Mouse (Mus musculus) CH12.LX (cell line): ENCODE measurements at regions not wholly inside any gene's neighbourhood (a gene's known extent, or its start where the extent isn't known, plus 50 kb on each side); places are given as distances from the start of the nearest gene placed in this dataset.

Experiments used
- DNase-seq: peaks from one replicate; pipeline ENCODE4 v3.0.0-alpha.2; 2013; ENCODE audit errors: extremely low read depth
- H3K27ac ChIP-seq: 2 replicates; pipeline ENCODE4 v1.5.1; 2012; ENCODE audit warnings: low read depth, mild to moderate bottlenecking, control low read depth, moderate library complexity; ENCODE audit not compliant: insufficient read depth
- H3K27me3 ChIP-seq: replicated peaks from 2 replicates; pipeline ENCODE3; 2012; ENCODE audit warnings: inconsistent platforms
- H3K36me3 ChIP-seq, 2 experiments: replicated peaks in 1 of 2; 2 replicates each; pipeline versions ENCODE3 to v1.6.1; 2012; ENCODE audit warnings: inconsistent platforms in 1 of 2, low read length in 1 of 2, mild to moderate bottlenecking in 1 of 2, mixed read lengths in 1 of 2, moderate library complexity in 1 of 2; ENCODE audit not compliant: control insufficient read depth in 1 of 2, insufficient read depth in 1 of 2
- H3K4me1 ChIP-seq, 2 experiments: 2 replicates each; pipeline ENCODE4 v1.6.1; 2012; ENCODE audit warnings: inconsistent platforms in 1 of 2, moderate library complexity in 1 of 2; ENCODE audit not compliant: insufficient read depth in 2 of 2, control insufficient read depth in 1 of 2
- H3K4me2 ChIP-seq: 2 replicates; pipeline ENCODE4 v1.6.1; 2012; ENCODE audit warnings: low read depth, mild to moderate bottlenecking, control low read depth; ENCODE audit not compliant: poor library complexity, insufficient read depth, severe bottlenecking
- H3K4me3 ChIP-seq, 3 experiments: fragments of 150-350 bp in 1 of 3; sonication (generic) in 1 of 3; replicated peaks in 1 of 3; 2 replicates each; pipeline versions ENCODE3 to v1.5.1; 2011 to 2012; ENCODE audit warnings: low read depth in 2 of 3, low read length in 2 of 3, mild to moderate bottlenecking in 2 of 3, moderate library complexity in 2 of 3, control low read depth in 1 of 3, improper control_type of control experiment in 1 of 3, inconsistent platforms in 1 of 3, mixed read lengths in 1 of 3; ENCODE audit not compliant: poor library complexity in 1 of 3
- H3K79me2 ChIP-seq: replicated peaks from 2 replicates; pipeline ENCODE4 v1.6.1; 2012; ENCODE audit warnings: mild to moderate bottlenecking, moderate library complexity; ENCODE audit not compliant: control insufficient read depth, poor library complexity, insufficient read depth, severe bottlenecking; ENCODE audit errors: extremely low read depth
- H3K9ac ChIP-seq: 2 replicates; pipeline ENCODE4 v1.6.1; 2012; ENCODE audit warnings: low read depth, mild to moderate bottlenecking, control low read depth, moderate library complexity; ENCODE audit not compliant: insufficient read depth
- H3K9me3 ChIP-seq: replicated peaks from 2 replicates; pipeline ENCODE3; 2012; ENCODE audit warnings: low read length, inconsistent platforms, mixed read lengths
- CTCF ChIP-seq, 2 experiments: IDR thresholded peaks in 1 of 2; conservative IDR thresholded peaks in 1 of 2; 2 replicates each; pipeline ENCODE4 v1.5.1; 2011 to 2012; ENCODE audit warnings: low read depth in 2 of 2, low read length in 2 of 2, improper control_type of control experiment in 1 of 2, inconsistent platforms in 1 of 2, mild to moderate bottlenecking in 1 of 2, moderate library complexity in 1 of 2
- ETS1 ChIP-seq: conservative IDR thresholded peaks from 2 replicates; pipeline ENCODE4 v1.6.1; 2012; ENCODE audit warnings: low read depth, mild to moderate bottlenecking, inconsistent platforms, low read length, improper control_type of control experiment, moderate library complexity
- HCFC1 ChIP-seq: IDR thresholded peaks from 2 replicates; pipeline ENCODE4 v1.6.1; 2012; ENCODE audit warnings: low read depth, mild to moderate bottlenecking, inconsistent platforms, low read length, improper control_type of control experiment
- IRF4 ChIP-seq: IDR thresholded peaks from 2 replicates; pipeline ENCODE4 v1.6.1; 2014; ENCODE audit warnings: low read depth, mild to moderate bottlenecking, inconsistent platforms, low read length, improper control_type of control experiment
- JUND ChIP-seq: conservative IDR thresholded peaks from 2 replicates; pipeline ENCODE4 v1.6.1; 2011; ENCODE audit warnings: low read depth, low read length, improper control_type of control experiment
- MXI1 ChIP-seq: IDR thresholded peaks from 2 replicates; pipeline ENCODE4 v1.6.1; 2011; ENCODE audit warnings: mild to moderate bottlenecking, low read depth, low read length, improper control_type of control experiment
- MYC ChIP-seq: IDR thresholded peaks from 2 replicates; pipeline ENCODE4 v1.6.1; 2011; ENCODE audit warnings: low read depth, mild to moderate bottlenecking, improper control_type of control experiment, low read length
- NELFE ChIP-seq: IDR thresholded peaks from 2 replicates; pipeline ENCODE4 v1.6.1; 2011; ENCODE audit warnings: low read depth, low read length, improper control_type of control experiment
- NRF1 ChIP-seq: IDR thresholded peaks from 2 replicates; pipeline ENCODE4 v1.6.1; 2014; ENCODE audit warnings: low read depth, mild to moderate bottlenecking, inconsistent platforms, low read length, improper control_type of control experiment, moderate library complexity
- PAX5 ChIP-seq: IDR thresholded peaks from 2 replicates; pipeline ENCODE4 v1.6.1; 2012; ENCODE audit warnings: low read length, inconsistent platforms, mixed read lengths
- RCOR1 ChIP-seq: conservative IDR thresholded peaks from 2 replicates; pipeline ENCODE4 v1.6.1; 2012; ENCODE audit warnings: low read depth, mild to moderate bottlenecking, inconsistent platforms, low read length, improper control_type of control experiment
- SIN3A ChIP-seq: IDR thresholded peaks from 2 replicates; pipeline ENCODE4 v1.6.1; 2012; ENCODE audit warnings: low read length, improper control_type of control experiment, inconsistent platforms
- TBP ChIP-seq: conservative IDR thresholded peaks from 2 replicates; pipeline ENCODE4 v1.6.1; 2011; ENCODE audit warnings: low read depth, low read length, improper control_type of control experiment
- TCF12 ChIP-seq: IDR thresholded peaks from 2 replicates; pipeline ENCODE4 v1.6.1; 2014; ENCODE audit warnings: low read depth, mild to moderate bottlenecking, inconsistent platforms, low read length, improper control_type of control experiment
- UBTF ChIP-seq: IDR thresholded peaks from 2 replicates; pipeline ENCODE4 v1.6.1; 2012; ENCODE audit warnings: low read depth, mild to moderate bottlenecking, inconsistent platforms, low read length, improper control_type of control experiment, moderate library complexity
- ZKSCAN1 ChIP-seq: IDR thresholded peaks from 2 replicates; pipeline ENCODE4 v1.6.1; 2012; ENCODE audit warnings: low read depth, inconsistent platforms, low read length, improper control_type of control experiment, borderline replicate concordance
- dilution Hi-C: fragments of 300-500 bp; cut with MboI; formaldehyde crosslinking; loops from 2 replicates; pipeline ENCODE4 v1.14.3; 2020; ENCODE audit warnings: low sequenced_read_pairs; ENCODE audit not compliant: extremely low pct_unique_long_range_greater_than_20kb, extremely low pct_ligation_motif_present
- in situ Hi-C: fragments of 300-500 bp; cut with MboI; formaldehyde crosslinking; loops from 3 replicates; pipeline ENCODE4 v1.14.3; 2019; ENCODE audit warnings: low sequenced_read_pairs, low pct_ligation_motif_present, low pct_unique_long_range_greater_than_20kb, mixed read lengths

GRCm38 (mm10) chr17:74923101-74923500 lies 82.3 kb upstream of the Ltbp1 start:
- no peaks in the 10 kb centered on the region for H3K27me3 ChIP-seq
- H3K36me3 ChIP-seq: no peaks in the 10 kb centered on the region
- peaks cover 0 to 7% of the 10 kb centered on the region in 2 experiments; a peak in 1 of 4 replicates for H3K4me1 ChIP-seq
- no peaks in the 10 kb centered on the region for H3K79me2 ChIP-seq
- H3K4me2 ChIP-seq: no peak overlapping the region
- dilution Hi-C loops (no loop called here), in situ Hi-C loops (loop anchor here (5.0 kb wide), 1 partner anchor 41 kb away; no protein-coding TSS in a partner anchor)
- no peak overlapping the region for H3K27ac ChIP-seq
- no peak overlapping the region for H3K4me3 ChIP-seq
- H3K9ac ChIP-seq: no peak overlapping the region
- peaks cover 2% of the 10 kb centered on the region for H3K9me3 ChIP-seq
- DNase-seq: no peak
- TF ChIP-seq HCFC1: no peak
- no peak for TF ChIP-seq CTCF (conservative IDR thresholded peaks at IDR 0.05 in 1 of 2, IDR thresholded peaks at IDR 0.05 in 1 of 2; ENCODE audit: low read depth in 2 of 2, low read length in 2 of 2)
- TF ChIP-seq MYC: no peak
- TF ChIP-seq MXI1: no peak

DNA sequence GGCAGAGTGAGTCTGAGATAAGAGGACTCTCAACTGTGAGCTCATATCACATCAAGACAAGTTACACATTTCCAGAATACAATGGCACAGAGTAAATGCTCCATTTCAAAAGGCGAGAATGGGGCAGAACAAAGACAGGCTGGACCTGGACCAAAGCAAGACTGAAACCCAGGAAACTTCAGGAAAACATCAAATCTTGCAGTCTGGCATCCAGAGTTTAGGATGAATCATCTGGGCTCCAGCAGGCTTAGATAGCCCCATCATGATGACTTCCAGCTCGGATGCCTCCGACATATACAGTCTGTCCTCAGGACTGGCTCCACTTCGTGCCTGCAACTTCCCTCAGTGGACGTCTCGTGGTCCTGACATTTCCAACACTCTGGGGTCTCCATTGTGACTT lies 80.2 kb upstream of the Ltbp1 start:
- Histone ChIP-seq H3K4me2 (no peak overlapping the region), H3K9ac (no peak overlapping the region), H3K79me2 (no peaks in the 10 kb centered on the region), H3K27ac (no peak overlapping the region), H3K27me3 (no peaks in the 10 kb centered on the region), H3K4me1 (peaks cover 0 to 1% of the 10 kb centered on the region in 2 experiments; a peak in 1 of 4 replicates), H3K4me3 (no peak overlapping the region), H3K9me3 (no peaks in the 10 kb centered on the region), H3K36me3 (no peaks in the 10 kb centered on the region)
- dilution Hi-C loops (no loop called here), in situ Hi-C loops (no loop called here)
- DNase-seq: no peak
- no peak for TF ChIP-seq MYC

- no peak for DNase-seq
- H3K79me2 ChIP-seq: no peaks in the 10 kb centered on the region
- no peaks in the 10 kb centered on the region for H3K27me3 ChIP-seq
- in situ Hi-C loops (no loop called here), dilution Hi-C loops (no loop called here)
- H3K9ac ChIP-seq: no peak overlapping the region
- peaks cover 0 to 4% of the 10 kb centered on the region in 2 experiments; a peak in 2 of 4 replicates for H3K4me1 ChIP-seq
- H3K36me3 ChIP-seq: no peaks in the 10 kb centered on the region
- H3K4me3 ChIP-seq: no peak overlapping the region
- peaks cover 6% of the 10 kb centered on the region for H3K9me3 ChIP-seq
- H3K4me2 ChIP-seq: no peak overlapping the region
- no peak overlapping the region for H3K27ac ChIP-seq
- TF ChIP-seq RCOR1 (no peak), JUND (no peak), PAX5 (no peak), ETS1 (no peak), TCF12 (no peak), IRF4 (no peak), UBTF (no peak), TBP (no peak), NRF1 (no peak), ZKSCAN1 (no peak), NELFE (no peak), SIN3A (no peak)
These were observed 77.4 kb upstream of the Ltbp1 start for GRCm38 (mm10) chr17:74927981-74928380.
